Mouse (Mus musculus): ENCODE measurements around the gene Fam193a. TPM values are rescaled to one million over a fixed set of nuclear protein-coding genes. Genes with fewer than 3 reads are reported as not detected.
A peak's percentile ranks its signal among the peaks of the same experiment; 100 is the strongest.

The Fam193a gene
- polyA plus RNA-seq, 1 experiment from 2014 or later: 6.7 TPM

- Histone ChIP-seq H3K27ac (ENCODE audit: low read length) (no peak overlapping the region), H3K36me3 (ENCODE audit: control insufficient read depth, insufficient read depth, low read length) (no peaks in the 10 kb centered on the region), H3K4me1 (ENCODE audit: control insufficient read depth, insufficient read depth, low read length) (peaks cover under 1% of the 10 kb centered on the region; the same call in 1 of the 2 replicates), H3K4me3 (ENCODE audit: low read length) (no peak overlapping the region), H3K9ac (ENCODE audit: low read depth, low read length) (no peak overlapping the region), H3K4me2 (ENCODE audit: low read depth, low read length) (no peak overlapping the region), H3K27me3 (replicated peaks; ENCODE audit: control insufficient read depth, insufficient read depth, low read length) (no peaks in the 10 kb centered on the region), H3K9me3 (ENCODE audit: control insufficient read depth, low read length) (no peaks in the 10 kb centered on the region)
- WGBS: 74% methylated on average over 9 of the region's 9 CpGs
- no peak for ATAC-seq
Observed at GRCm38 (mm10) chr5:34519389-34519910, 149.7 kb downstream of the Fam193a start.

GRCm38 (mm10) chr5:34520458-34521209, 150.9 kb downstream of the Fam193a start:
- Histone ChIP-seq H3K27me3 (replicated peaks; ENCODE audit: control insufficient read depth, insufficient read depth, low read length) (no peaks in the 10 kb centered on the region), H3K4me2 (ENCODE audit: low read depth, low read length) (no peak overlapping the region), H3K36me3 (ENCODE audit: control insufficient read depth, insufficient read depth, low read length) (no peaks in the 10 kb centered on the region), H3K4me1 (ENCODE audit: control insufficient read depth, insufficient read depth, low read length) (no peaks in the 10 kb centered on the region), H3K9ac (ENCODE audit: low read depth, low read length) (no peak overlapping the region), H3K27ac (ENCODE audit: low read length) (no peak overlapping the region), H3K9me3 (ENCODE audit: control insufficient read depth, low read length) (no peaks in the 10 kb centered on the region), H3K4me3 (ENCODE audit: low read length) (no peak overlapping the region)
- 66% methylated on average over 11 of the region's 11 CpGs for WGBS
- ATAC-seq: no peak

- Histone ChIP-seq H3K27ac (ENCODE audit: low read length) (no peak overlapping the region), H3K27me3 (replicated peaks; ENCODE audit: control insufficient read depth, insufficient read depth, low read length) (no peaks in the 10 kb centered on the region), H3K9me3 (ENCODE audit: control insufficient read depth, low read length) (no peaks in the 10 kb centered on the region), H3K36me3 (ENCODE audit: control insufficient read depth, insufficient read depth, low read length) (no peaks in the 10 kb centered on the region), H3K9ac (ENCODE audit: low read depth, low read length) (no peak overlapping the region), H3K4me3 (ENCODE audit: low read length) (no peak overlapping the region), H3K4me1 (ENCODE audit: control insufficient read depth, insufficient read depth, low read length) (no peaks in the 10 kb centered on the region), H3K4me2 (ENCODE audit: low read depth, low read length) (no peak overlapping the region)
- WGBS: 86% methylated on average over 3 of the region's 3 CpGs
- ATAC-seq: no peak
Observed at GRCm38 (mm10) chr5:34521337-34521736, 151.6 kb downstream of the Fam193a start.

GRCm38 (mm10) chr5:34523958-34524485, 154.3 kb downstream of the Fam193a start:
- Histone ChIP-seq H3K27ac (ENCODE audit: low read length) (no peak overlapping the region), H3K9me3 (ENCODE audit: control insufficient read depth, low read length) (no peaks in the 10 kb centered on the region), H3K27me3 (replicated peaks; ENCODE audit: control insufficient read depth, insufficient read depth, low read length) (no peaks in the 10 kb centered on the region), H3K4me2 (ENCODE audit: low read depth, low read length) (no peak overlapping the region), H3K9ac (ENCODE audit: low read depth, low read length) (no peak overlapping the region), H3K4me1 (ENCODE audit: control insufficient read depth, insufficient read depth, low read length) (no peaks in the 10 kb centered on the region), H3K36me3 (ENCODE audit: control insufficient read depth, insufficient read depth, low read length) (no peaks in the 10 kb centered on the region), H3K4me3 (ENCODE audit: low read length) (no peak overlapping the region)
- WGBS: 60% methylated on average over 4 of the region's 4 CpGs
- no peak for ATAC-seq

- Histone ChIP-seq H3K4me3 (ENCODE audit: low read length) (no peak overlapping the region), H3K27ac (ENCODE audit: low read length) (no peak overlapping the region), H3K36me3 (ENCODE audit: control insufficient read depth, insufficient read depth, low read length) (no peaks in the 10 kb centered on the region), H3K27me3 (replicated peaks; ENCODE audit: control insufficient read depth, insufficient read depth, low read length) (no peaks in the 10 kb centered on the region), H3K9ac (ENCODE audit: low read depth, low read length) (no peak overlapping the region), H3K9me3 (ENCODE audit: control insufficient read depth, low read length) (no peaks in the 10 kb centered on the region), H3K4me2 (ENCODE audit: low read depth, low read length) (no peak overlapping the region), H3K4me1 (ENCODE audit: control insufficient read depth, insufficient read depth, low read length) (no peaks in the 10 kb centered on the region)
- no peak for ATAC-seq
Observed at GRCm38 (mm10) chr5:34524511-34524910, 154.8 kb downstream of the Fam193a start.

GRCm38 (mm10) chr5:34525663-34526476, 156.1 kb downstream of the Fam193a start, which contains the start of gene Sh3bp2:
Gene Sh3bp2, plus strand, starts transcription at chr5:34525838.
- ATAC-seq: peak; percentile 96
- peak within 1 kb of the TSS; percentile 69 for H3K9ac ChIP-seq (ENCODE audit: low read depth, low read length)
- H3K4me1 ChIP-seq (ENCODE audit: control insufficient read depth, insufficient read depth, low read length): peaks cover 9% of the 10 kb centered on the region; the same call in 1 of the 2 replicates
- H3K4me2 ChIP-seq (ENCODE audit: low read depth, low read length): peak within 1 kb of the TSS; percentile 80
- no peaks in the 10 kb centered on the region for H3K27me3 ChIP-seq (replicated peaks; ENCODE audit: control insufficient read depth, insufficient read depth, low read length)
- H3K4me3 ChIP-seq (ENCODE audit: low read length): peak within 1 kb of the TSS; percentile 63
- 3% methylated on average over 36 of the region's 38 CpGs for WGBS
- no peak within 1 kb of the TSS for H3K27ac ChIP-seq (ENCODE audit: low read length)
- no peaks in the 10 kb centered on the region for H3K9me3 ChIP-seq (ENCODE audit: control insufficient read depth, low read length)
- no peaks in the 10 kb centered on the region for H3K36me3 ChIP-seq (ENCODE audit: control insufficient read depth, insufficient read depth, low read length)

- WGBS: 49% methylated on average over 5 of the region's 5 CpGs
- no peak overlapping the region; the same call in 1 of the 2 replicates for H3K4me3 ChIP-seq (ENCODE audit: low read length)
Observed at GRCm38 (mm10) chr5:34526477-34526775, 156.7 kb downstream of the Fam193a start.

GRCm38 (mm10) chr5:34527352-34527751, 157.6 kb downstream of the Fam193a start:
- Histone ChIP-seq H3K4me1 (ENCODE audit: control insufficient read depth, insufficient read depth, low read length) (peaks cover 11% of the 10 kb centered on the region; the same call in 1 of the 2 replicates), H3K9ac (ENCODE audit: low read depth, low read length) (no peak overlapping the region), H3K4me2 (ENCODE audit: low read depth, low read length) (no peak overlapping the region), H3K4me3 (ENCODE audit: low read length) (no peak overlapping the region), H3K27me3 (replicated peaks; ENCODE audit: control insufficient read depth, insufficient read depth, low read length) (no peaks in the 10 kb centered on the region), H3K36me3 (ENCODE audit: control insufficient read depth, insufficient read depth, low read length) (no peaks in the 10 kb centered on the region), H3K27ac (ENCODE audit: low read length) (no peak overlapping the region), H3K9me3 (ENCODE audit: control insufficient read depth, low read length) (no peaks in the 10 kb centered on the region)
- WGBS: 86% methylated on average over 2 of the region's 2 CpGs
- no peak for ATAC-seq

More at GRCm38 (mm10) chr5:34526477-34526775, 156.7 kb downstream of the Fam193a start:
- Histone ChIP-seq H3K4me2 (ENCODE audit: low read depth, low read length) (no peak overlapping the region; the same call in 1 of the 2 replicates), H3K27me3 (replicated peaks; ENCODE audit: control insufficient read depth, insufficient read depth, low read length) (no peaks in the 10 kb centered on the region), H3K4me1 (ENCODE audit: control insufficient read depth, insufficient read depth, low read length) (peaks cover 11% of the 10 kb centered on the region; the same call in 1 of the 2 replicates), H3K27ac (ENCODE audit: low read length) (no peak overlapping the region), H3K9me3 (ENCODE audit: control insufficient read depth, low read length) (no peaks in the 10 kb centered on the region), H3K36me3 (ENCODE audit: control insufficient read depth, insufficient read depth, low read length) (no peaks in the 10 kb centered on the region), H3K9ac (ENCODE audit: low read depth, low read length) (no peak overlapping the region)
- no peak for ATAC-seq

GRCm38 (mm10) chr5:34528724-34529123, 159.0 kb downstream of the Fam193a start:
- Histone ChIP-seq H3K36me3 (ENCODE audit: control insufficient read depth, insufficient read depth, low read length) (no peaks in the 10 kb centered on the region), H3K9me3 (ENCODE audit: control insufficient read depth, low read length) (no peaks in the 10 kb centered on the region), H3K4me2 (ENCODE audit: low read depth, low read length) (no peak overlapping the region), H3K27ac (ENCODE audit: low read length) (no peak overlapping the region), H3K27me3 (replicated peaks; ENCODE audit: control insufficient read depth, insufficient read depth, low read length) (no peaks in the 10 kb centered on the region), H3K9ac (ENCODE audit: low read depth, low read length) (no peak overlapping the region), H3K4me3 (ENCODE audit: low read length) (no peak overlapping the region), H3K4me1 (ENCODE audit: control insufficient read depth, insufficient read depth, low read length) (peaks cover 11% of the 10 kb centered on the region; the same call in 1 of the 2 replicates)
- 84% methylated on average over 5 of the region's 5 CpGs for WGBS
- no peak for ATAC-seq
